Mouse (Mus musculus) layer of hippocampus, adult 8-10 months (tissue): ENCODE data around the gene Vps13d. TPM values are rescaled to one million over a fixed set of nuclear protein-coding genes. Genes with fewer than 3 reads are reported as not detected.
"Not testable (repeated sequence)": the region's sequence is repeated elsewhere in the genome, so short reads cannot be mapped to it uniquely, and the experiment has no call there.

ENCODE experiments used
- DNase-seq, 2 experiments: peaks; one replicate each; pipeline ENCODE4 v3.0.0; 2022; ENCODE audit warnings: low spot score in 2 of 2
- total RNA-seq, 4 experiments: library from RNA; stranded (reverse); gene quantifications; 2 replicates each; pipeline ENCODE4 v1.2.4; 2022

Vps13d gene
- total RNA-seq, 4 experiments from 2014 or later: 62.7 to 72.9 (median 68.3) TPM

DNA sequence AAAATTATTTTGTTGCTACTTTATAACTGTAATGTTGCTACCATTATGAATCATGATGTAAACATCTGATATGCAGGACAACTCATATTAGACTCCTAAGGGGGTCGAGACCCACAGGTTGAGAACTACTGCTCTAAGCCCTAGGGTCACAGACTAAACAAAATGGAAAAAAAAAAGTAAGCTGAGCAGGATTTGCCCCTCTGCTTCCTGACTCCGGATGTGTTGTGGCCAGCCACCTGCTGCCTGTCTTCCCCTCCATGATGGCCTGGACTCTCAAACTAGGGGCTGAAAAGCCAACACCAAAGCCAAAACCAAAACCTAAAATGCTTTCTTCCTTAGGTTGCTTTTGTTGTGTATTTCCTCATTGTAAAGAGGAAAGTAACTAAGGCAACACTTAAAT, 16.3 kb upstream of the Vps13d start:
- no peak for DNase-seq

DNA sequence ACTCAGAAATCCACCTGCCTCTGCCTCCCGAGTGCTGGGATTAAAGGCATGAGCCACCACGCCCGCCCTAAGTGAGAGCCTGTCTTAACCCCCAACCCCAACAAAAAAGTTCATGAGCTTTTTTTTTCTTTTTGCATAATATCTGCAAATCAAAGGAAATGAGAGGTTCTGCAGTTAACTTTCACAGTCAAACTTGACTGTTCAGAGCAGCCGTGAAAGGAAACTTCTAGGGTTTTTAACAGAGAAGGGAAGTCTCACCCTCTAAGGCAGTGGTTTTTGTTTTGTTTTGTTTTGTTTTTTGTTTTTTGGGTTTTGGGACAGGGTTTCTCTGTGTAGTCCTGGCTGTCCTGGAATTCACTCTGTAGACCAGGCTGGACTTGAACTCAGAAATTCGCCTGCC, 15.8 kb upstream of the Vps13d start:
- no peak for DNase-seq

DNA sequence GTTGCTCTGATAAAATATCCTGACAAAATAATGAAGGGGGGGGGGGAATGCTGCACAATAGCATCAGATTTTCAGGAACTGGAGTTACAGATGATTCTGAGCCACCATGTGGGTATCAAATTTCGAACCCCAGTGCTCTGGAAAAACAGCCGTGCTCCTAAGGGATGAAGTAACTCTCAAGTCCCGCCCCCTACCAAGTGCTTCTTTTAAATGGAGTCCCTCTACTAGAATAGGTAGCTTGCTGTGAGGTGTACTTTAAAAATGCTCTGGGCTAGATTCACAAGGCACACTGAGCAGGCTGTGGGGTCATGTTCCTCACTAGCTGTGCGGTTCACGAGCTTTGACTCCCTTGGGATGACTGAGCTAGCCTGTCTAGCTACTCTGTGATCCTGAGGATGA, 14.9 kb upstream of the Vps13d start:
- no peak for DNase-seq

DNA sequence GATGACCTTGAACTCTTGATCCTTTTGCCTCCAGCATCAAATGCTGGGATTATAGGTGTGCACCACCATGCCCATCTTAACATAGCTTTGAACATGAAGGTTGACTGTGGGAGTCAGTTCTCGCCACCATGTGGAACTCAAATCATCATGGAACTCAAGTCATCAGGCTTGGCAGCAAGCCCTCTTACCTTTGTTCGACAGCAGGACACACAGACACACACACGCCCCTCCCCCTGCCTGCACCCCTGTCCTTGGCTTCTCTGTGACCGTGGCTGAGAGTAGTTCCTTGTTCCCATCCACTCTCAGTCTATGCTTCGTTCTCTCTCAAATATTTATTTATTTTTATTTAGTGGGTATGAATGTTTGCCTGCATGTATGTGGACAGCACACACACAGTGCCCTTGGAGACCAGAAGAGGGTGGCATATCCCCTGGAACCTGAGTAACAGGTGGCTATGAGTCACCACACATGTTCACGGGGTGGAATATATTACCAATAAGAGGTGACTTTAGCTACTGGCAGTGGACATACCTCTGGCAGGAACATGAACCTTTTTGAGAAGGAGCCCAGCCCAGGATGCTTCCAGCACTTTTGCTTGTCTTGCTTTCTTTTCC, 14.4 kb upstream of the Vps13d start:
- no peak for DNase-seq

GRCm38 (mm10) chr4:145207718-145208371, 13.0 kb upstream of the Vps13d start:
- peak; percentile 51 to 69 for DNase-seq

- DNase-seq: no peak
Observed at GRCm38 (mm10) chr4:145204779-145205178, 10.0 kb upstream of the Vps13d start.

- no peak for DNase-seq
Observed at GRCm38 (mm10) chr4:145203305-145203704, 8.5 kb upstream of the Vps13d start.

DNA sequence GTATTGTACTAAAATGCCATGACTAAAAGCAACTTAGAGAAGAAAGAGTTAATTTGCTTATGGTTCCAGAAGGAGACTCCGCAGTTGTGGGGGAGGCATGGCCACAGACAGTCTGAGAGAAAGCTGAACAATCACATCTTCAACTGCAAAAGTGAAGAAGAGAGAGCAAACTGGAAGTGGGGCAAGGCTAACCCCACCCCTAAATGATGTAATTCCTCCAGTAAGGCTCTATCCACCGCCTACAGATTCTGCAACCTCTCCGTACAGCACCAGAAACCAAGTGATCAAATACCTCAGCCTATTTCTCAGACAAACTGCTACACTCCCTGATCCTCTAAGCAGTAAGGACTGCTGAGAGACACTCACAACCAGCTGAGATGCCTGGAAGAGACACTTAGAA, 6.6 kb upstream of the Vps13d start:
- no peak for DNase-seq

GRCm38 (mm10) chr4:145199982-145200699, 5.3 kb upstream of the Vps13d start:
- peak; percentile 25 to 49 for DNase-seq

GRCm38 (mm10) chr4:145196586-145196985, 1.8 kb upstream of the Vps13d start:
- DNase-seq: no peak

GRCm38 (mm10) chr4:145195172-145195571, 367 bp upstream of the Vps13d start:
- no peak for DNase-seq

DNA sequence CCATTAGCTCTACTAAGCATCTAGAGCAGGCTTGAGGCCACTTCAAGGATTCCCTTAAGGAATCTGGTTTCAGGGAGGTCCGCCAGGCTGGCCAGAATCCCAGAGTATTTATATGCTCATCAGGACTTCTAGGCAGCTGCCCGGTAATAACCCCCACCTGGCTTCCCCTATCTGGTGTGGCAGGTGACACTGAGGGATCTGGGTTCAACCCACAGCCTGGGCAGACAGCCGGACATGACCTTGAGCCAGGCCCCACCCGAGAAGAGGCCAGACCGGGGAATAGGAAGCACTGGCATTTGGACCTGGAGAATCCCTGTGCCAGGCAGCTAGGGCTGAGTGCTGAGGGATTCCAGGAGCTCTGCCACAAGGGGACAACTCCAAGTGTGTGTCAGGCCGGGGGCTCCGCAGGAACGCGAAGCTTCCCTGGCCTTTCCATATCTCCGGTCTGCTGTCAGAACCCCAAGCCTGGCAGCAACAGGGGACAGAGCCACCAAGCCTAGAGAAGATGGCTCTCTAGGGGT, 754 bp downstream of the Vps13d start:
- peak in 1 of 2 experiments; percentile 18 for DNase-seq

DNA sequence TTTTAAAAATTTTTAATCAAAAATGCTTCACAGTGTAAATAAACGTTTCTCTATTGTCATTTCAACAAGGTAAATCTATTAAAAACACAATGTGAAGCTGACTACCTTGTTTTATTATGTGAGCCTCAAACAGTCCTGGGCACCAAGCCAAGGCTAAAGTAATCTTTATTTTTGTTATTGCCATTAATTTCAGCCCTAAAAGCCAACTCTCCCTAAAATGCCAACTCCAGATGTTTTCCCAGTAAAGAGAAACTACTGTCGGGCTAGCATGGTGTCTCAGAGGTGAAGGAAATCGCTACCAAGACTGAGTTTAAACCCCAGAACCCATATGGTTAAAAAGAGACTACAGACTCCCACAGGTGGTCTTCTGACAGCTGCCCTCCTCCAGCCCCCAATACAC, 1.4 kb downstream of the Vps13d start:
- no peak for DNase-seq

DNA sequence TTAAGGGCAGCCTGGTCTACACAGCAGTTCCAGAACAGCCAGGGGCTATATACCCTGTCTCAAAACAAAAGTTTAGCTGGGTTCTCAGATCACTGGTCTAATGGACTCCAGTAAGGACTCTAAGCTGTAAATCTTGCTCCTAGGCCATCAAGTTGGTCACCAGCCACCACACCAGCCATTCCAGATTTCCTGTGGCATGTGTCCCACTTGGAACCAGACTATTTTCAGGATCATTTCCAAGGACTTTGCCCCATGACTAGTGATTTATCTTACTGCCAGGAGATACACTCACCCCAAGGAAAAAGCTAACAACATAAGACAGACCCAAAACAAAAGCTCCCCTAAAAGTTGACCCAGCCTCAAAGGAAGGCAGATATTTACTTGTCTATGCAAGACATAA, 2.1 kb downstream of the Vps13d start:
- no peak for DNase-seq

DNA sequence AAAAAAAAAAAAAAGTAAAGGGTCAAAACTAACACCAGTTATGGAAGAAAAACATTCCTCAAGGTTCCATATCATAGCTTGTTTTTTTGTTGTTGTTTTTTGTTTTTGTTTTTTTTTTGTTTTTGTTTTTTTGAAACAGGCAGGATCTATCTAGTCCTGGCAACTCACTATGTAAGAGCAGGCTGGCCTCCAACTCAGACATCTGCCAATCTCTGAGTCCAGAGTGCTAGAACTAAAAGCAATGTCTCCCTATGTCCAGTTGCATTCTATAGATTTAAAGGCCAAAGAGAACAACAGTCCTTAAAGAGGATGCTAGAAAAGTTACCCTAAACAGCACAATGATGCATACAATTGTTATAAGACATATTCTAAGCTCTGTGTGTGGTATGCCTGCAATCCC, 6.2 kb downstream of the Vps13d start:
- no peak for DNase-seq

DNA sequence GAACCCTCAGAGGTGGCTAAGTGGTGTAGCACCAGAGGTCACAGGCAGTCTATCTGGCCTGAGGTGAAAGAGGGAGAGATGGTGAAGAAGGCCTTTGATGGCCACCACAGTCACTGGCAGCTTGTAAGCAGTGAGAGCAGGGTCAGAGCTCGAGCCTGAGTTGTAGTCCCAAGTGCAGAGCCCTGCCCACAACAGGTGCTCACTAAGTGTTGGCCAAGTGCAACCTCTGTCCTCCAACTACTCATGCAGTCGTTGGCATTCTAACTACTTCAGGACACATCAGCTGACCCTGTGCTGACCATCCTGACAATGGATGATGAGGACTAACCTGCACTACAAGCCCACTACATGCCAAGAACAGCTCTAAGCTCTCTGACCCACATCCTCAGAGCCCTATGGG, 7.2 kb downstream of the Vps13d start:
- DNase-seq: no peak

DNA sequence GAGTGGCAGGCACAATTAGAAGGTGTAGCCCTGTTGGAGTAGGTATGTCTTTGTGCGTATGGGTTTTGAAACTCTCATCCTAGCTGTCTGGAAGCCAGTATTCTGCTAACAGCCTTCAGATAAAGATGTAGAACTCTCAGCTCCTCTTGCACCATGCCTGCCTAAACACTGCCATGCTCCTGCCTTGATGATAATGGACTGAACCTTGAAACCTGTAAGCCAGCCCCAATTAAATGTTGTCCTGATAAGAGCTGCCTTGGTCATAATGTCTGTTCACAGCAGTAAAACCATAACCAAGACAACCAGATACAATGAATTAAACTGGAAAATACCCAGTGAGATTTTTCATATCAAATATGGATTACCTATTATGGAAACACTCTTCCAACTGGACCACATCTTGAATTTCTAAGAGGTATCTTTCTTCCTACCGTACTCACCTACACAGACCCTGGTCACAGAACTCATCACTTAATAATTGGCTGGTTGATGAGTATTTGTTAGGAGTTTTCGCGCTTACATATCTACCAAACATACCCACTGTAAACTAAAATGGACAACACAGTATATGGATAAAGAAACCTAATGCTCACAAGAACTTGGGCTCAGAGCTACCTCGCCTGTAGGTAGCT, 15.8 kb downstream of the Vps13d start:
- DNase-seq: no peak

- not testable (repeated sequence) for DNase-seq
Observed at GRCm38 (mm10) chr4:145165542-145165941, 29.3 kb downstream of the Vps13d start.

- DNase-seq: no peak
Observed at GRCm38 (mm10) chr4:145164111-145164510, 30.7 kb downstream of the Vps13d start.

DNA sequence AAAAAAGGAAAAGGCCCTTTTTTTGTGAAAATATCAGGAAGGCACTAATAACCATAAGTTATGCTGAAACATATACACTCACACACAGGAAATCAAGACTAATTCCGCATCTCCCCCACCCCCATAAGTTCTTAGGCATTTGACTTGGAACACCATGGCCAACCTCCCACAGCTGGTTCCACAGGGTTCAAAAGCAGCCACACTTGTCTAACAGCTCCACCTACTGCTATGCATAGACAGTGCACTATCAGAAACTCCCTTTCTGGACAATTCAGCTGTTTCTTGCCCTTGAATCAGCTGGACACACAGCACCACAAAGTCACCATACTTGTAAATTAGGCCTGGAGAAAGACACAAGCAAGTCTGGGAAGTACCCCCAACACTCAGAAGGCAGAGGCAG, 33.6 kb downstream of the Vps13d start:
- DNase-seq: no peak

- DNase-seq: peak in 1 of 2 experiments; percentile 38
Observed at GRCm38 (mm10) chr4:145155956-145156355, 38.8 kb downstream of the Vps13d start.

DNA sequence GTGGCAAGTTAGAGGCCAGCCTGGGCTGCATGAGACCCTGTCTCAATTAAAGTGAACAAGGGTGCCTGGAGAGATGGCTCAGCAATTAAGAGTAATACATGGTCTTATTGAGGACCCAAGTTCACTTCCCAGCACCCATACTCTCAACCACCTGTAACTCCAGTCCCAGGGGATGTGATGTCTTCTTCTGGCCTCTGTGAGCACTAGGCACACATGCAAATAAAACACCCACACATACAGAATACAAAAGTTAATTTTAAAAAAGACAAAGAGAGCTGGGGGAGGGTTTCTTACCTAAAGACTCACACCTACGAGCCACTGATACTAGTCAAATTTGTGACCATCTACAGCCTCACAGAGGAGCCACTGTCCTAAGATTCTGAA, 43.7 kb downstream of the Vps13d start:
- no peak for DNase-seq
